Mouse (Mus musculus) hindlimb bud, embryonic 11.5 days (tissue): ENCODE measurements around the gene Nxt1.
A peak's percentile ranks its signal among the peaks of the same experiment; 100 is the strongest.

Experiments
- DNase-seq: peaks from one replicate; pipeline ENCODE4 v3.0.0-alpha.2; 2012; ENCODE audit warnings: low read depth, low spot score; ENCODE audit errors: extremely low spot score

Nxt1 gene

DNA sequence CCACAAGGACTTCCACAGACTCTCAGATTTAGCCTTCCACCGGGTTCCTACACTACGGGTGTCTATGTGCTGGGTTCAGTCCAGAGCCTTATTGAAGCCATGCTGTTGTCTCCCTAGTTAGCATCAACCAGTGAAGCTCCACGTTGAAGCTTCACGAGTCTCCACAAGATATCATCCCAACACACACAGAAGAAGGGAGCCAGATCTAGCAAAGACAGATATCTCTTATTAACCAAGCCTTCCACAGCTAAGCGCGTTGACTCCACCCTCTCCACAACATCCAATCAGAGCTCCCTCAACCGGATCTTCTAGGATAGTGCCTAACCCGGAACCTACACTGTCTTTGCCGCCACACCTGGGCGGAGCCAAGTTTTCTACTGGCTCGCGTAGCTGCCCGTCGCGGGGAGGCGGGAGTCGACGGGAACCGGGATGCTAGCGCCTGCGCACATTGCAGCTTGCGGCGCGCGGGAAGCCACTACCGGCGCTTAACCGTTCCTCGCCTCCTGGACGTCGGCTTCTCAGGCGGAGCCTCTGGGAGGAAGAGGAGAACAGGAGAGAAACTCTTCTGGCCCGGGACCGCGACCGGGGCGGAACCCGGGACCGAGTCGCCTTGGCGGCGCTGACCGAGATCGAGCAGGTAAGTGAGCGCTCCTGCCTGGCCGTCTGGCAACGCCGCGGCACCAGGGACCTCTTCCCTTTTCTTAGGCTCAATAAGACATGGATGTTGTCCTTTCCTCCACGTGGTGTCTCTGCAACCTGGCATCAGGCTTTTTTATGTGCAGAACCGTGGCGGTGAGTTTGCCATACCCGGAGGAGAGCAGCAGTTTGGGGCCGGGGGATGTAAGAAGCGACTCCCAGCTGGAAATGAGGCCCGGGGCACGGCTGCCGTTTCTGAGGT lies at the start of gene Nxt1:
TSS of gene Nxt1 (plus strand) at position 403 of the 898 bp plus-strand sequence.
- peak; percentile 83 for DNase-seq

DNA sequence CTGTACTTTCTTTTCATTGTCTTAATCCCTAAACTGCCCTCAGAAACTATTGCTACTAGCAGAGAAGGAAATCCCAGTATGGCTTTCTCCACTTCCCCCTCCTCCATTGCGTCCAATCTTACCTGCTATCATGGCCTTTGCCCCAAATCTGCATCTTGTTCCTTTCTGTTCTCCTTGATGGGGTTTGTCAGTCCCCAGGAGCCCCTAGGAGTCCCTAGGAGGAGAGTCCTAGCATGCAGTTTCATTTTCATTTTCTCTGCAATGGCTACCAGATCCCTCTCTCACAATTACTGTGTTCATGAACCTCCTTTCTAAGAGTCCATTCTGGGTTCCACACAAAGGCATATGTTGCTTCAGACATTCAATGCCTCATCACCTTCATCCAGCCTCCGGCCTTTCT lies 49.3 kb upstream of the Nxt1 start:
- DNase-seq = no peak

DNA sequence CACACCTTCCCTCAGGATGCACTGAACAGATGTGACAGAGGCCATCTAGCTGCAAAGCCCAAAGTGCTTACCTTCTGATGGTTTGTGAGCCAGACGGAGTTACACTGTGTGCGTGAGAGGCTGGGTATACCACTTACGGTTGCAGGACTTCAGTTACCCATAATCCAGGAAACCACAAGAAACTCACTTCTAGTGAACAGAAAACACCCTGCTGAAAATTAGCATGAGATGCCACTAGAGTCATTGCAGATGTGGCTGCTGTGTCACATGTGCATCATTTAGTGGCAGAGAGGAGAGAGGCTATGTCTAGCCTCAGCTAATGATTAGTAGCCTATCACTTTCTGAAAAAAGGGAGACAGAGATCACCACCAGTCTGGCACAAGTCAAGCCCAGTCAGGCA lies 47.9 kb upstream of the Nxt1 start:
- DNase-seq = no peak

DNA sequence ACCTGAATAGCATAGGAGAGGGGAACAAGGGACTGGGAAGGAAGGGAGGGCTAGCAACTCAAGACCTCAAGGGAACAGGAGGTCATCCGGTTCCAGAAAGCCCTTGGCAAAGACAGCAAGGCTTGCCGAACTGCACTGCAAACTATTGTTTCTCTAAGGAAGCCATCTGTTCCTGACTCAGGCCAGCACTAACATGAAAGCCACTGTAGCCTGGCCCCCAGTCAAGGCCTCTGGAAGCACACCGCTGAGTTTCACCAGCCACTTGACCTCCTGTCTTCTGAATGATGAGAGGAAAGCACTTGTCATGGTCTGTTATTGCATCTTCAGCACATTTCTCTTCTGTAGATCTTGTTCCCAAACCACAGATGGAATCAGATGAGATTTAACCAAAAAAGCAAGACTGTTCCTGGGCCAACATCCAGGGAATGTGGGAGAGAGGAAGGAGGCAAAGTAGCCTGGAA lies 45.4 kb upstream of the Nxt1 start:
- no peak for DNase-seq

DNA sequence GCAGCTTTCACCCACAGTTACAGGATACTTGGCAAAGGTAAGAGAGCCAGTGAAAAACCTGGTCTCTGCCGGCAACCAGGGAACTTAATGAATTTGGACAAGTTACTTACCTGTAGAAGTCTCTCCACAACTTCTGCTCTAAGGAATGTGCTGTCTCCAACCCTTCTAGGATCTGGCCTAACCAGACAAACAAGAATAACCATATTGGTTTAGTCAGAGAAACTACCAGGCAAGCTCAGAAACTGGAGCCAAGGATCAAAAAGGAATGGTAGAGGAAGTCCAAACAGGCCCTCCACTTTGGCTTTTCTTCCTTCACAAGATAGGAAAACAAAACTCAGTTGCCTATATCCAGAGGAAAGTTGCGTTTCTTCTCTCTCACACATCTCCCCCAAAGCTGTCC lies 41.4 kb upstream of the Nxt1 start:
- DNase-seq = no peak

DNA sequence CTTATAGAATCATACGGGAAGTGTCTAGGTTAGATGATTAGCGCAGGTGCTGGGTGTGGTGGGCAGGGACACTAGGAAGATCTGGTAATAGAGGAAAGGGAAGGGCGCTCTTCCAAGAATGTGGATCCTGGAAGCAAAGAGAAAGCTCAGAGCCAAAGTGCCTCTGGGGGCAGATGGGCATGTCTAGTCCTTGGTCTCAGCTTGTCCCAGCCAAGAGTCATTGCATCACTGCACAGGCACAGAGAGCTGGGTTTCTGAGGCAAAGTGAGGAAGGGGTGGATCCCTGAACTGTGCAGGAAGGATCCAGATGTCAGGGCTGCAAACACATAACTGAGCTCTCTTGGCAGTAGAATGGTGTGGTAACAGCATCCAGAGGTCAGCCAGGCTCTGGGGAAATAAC lies 40.8 kb upstream of the Nxt1 start:
- DNase-seq = no peak

DNA sequence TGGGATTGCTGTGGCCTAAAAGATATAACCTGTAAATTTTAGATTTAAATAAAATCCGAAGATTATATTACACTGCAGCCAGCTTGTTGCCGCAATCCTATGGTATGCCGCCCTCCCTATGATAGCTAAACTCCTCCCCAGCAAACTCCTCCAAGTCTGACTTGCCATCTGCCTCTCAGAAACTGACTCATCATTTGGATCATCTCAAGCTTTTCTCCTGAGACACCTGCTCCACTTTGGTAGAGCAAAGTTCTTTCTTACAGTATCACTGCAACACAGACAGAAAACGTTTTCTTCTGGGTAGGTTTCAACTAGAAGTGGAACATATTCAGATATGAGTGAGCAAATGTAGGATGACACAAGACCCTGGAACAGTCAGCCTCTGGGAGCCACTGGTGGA lies 37.9 kb upstream of the Nxt1 start:
- DNase-seq = no peak

DNA sequence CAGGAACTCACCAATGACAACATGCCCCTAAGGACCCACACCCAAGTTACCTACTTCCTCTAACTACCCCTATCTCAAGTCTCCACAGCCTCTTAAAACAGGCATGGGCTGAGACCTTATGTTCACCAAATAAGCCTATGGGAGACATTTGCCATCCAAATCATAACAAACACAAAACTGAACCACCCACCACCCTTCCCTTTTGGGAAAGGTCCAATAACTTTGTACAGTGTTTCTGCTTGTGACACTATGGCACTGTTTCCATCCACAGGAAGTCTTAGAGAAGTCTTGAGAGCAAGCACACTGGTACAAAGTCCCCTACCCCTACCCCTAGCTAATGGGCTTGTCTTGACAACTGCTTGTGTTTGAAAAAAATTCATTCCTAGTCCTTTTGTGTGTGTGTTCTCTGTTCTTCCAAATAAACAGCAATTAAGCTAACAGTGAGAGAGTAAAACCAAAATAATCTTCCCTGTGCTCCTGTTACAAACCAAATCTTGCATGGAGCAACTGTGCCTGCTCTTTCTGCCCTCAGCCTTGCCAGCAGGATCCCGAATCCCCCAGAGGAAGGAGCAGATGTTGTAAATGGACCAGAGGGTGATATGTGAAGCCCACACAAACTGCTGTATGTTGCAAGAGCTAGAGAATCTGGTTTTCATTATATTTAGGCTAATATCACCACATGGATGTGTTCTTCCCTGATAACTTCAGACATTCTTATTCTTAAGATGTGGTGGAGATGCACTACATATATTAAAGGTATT lies 29.6 kb upstream of the Nxt1 start:
- no peak for DNase-seq

DNA sequence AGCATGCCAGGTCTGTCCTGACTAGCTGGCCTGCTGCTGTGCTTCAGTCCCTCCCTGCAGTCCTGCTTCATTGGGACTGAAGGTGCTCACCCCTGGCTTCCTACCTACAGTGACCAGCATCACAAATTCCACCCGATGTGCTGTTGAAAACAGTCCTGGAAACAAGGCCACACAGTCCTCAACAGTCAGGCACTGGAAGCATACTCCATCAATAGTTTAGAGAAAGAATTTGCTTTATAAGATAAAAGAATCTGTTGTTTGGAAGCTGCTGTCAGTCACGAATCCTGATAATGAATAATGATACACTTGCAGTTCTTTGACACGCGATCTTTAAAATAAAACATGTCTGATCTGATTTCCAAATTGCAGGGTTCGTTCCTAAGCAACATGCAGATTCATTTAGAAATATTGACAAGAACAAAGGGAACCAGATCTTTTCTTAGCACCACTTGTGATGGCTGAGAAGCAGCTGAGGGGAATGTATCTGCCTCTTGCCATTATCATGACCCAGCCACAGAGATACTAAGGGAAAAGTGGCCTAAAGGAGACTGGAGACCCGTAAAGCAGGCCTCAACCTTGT lies 27.9 kb upstream of the Nxt1 start:
- DNase-seq = no peak

DNA sequence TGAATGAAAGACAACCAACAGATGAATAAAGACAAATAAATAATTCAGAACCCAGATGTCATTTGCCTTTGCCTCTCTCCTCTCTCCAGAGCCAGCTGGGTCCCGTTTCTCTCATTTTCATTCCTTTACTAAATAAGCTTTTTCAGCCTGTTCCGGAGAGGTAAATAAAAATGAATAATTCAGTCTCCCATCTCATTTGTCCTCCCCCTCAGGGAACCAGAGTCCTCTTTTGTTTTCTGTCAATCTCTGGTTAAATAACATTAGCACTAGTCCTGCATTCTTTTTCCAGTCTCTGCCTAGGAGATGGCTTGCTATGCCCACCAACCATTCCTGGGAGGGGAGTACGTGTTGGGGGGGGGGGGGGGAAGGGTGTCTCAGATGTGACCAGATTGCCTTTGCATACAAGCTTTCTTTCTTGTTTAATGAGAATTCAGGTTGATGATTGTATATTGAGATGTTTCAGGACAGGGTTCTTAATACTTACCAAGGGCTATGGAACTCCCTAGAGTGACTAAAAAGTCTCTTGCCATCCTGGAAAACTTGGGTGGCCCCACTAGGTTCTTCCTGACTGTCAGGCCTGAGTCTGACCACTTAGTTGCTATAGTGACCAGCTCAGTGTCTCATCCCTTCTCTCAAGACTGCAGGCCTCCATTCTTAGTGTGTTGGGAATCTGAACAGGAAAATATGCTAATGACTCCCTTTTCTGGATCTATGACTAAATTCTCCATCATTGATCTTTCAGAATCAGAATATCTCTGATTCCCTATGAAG lies 21.6 kb upstream of the Nxt1 start:
- no peak for DNase-seq

DNA sequence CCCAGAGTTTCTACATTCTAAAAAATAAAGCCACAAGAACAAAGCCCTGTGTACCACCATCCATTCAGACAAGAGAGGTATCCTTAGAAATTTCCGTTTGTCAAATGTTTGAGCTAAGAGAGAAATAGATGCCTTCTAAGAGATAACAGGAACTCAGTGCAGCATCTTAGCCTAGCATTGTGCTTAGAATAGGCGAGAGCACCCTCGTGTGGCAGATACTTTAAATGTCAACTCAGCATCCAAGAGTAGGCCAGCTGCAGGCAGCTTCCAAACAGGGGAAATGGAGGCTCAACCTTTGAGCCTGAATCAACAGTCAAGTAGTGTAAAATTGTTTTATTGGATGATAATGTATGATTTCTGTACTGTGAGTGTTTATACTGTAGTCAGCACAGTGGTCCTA lies 17.4 kb upstream of the Nxt1 start:
- DNase-seq = no peak

DNA sequence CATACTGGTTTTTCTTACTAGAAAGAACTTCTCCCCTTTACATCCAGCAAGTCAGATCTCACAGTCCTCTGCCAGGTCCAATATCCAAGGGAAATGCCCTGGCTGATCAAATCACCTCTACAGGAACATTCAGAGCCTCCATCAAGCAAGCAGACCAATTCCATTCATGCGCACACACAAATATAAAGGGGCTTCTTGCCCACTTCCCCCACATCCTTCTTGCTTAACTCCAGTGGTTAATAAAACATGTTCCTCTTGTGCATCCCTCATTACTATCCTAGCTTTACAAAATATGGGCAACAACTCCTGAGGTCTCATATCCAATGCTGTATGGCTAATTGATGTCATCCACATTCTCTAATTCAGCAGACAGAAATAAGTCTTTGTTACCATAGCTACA lies 8.9 kb upstream of the Nxt1 start:
- no peak for DNase-seq

DNA sequence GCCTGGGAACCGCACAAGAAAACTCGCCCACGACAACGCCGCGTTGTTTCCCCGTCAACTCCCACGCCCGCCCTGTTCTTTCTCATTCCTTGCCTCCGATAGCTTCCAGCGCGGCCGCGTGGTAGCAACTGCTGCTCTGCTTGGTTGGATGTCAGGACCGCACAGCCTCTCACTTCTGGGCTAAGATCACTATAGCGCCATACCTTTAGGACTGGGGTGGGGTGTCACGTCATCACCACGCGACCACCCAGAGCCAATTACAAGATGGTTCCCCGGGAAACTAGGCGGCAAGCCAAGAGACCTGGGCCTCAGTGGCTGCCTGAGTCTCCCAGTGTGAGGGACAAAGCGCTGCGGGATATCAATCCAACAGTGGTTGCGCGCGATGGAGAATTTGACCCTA lies 5.4 kb downstream of the Nxt1 start:
- DNase-seq = no peak

DNA sequence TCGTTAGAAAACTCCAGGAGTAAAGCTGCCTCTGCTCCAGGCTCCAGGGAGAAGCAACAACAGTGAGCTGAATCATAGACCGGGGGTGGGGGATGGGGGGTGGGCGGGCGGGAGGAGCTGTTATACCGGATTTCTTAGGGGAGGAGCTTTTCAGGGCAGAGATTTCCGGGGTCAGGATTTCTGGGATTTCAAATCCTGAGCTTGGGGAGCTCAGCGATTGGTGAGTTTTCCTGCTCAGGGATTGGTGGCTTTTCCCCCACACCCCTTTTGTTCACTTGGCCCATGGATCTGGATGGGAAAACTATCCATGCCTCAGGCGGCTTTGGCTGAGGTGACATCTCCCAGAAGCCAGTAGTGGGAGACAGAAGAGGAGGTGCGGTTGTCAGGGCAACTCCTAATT lies 6.9 kb downstream of the Nxt1 start:
- no peak for DNase-seq

DNA sequence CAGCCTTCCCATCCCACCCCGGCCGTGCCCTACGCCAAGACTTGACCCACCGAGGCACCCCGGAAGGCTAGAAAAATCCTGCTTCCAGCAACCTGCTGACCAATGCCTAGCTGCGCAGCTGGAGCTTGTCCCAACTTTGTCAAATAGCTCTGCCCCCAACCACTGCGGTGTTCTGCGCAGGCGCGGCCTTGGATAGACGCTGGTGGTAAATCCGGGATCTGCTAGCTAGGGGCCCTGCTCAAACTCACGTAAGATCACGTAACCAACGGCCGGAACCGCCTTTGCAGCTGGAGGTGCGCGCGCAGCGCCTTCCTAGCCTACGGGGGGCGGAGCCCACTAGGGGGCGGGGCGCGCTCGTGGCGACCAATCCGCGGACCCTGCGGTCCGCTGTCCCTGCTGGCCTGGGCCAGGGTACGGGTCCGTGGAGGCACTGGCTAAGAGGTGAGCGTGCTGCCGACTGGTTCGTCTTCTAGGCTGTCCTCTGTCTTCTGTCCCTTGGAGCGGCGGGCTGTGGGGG lies 8.4 kb downstream of the Nxt1 start, which contains the start of gene Gzf1:
TSS of gene Gzf1 (plus strand) at position 249 of the 517 bp plus-strand sequence.
- DNase-seq = peak; percentile 88

DNA sequence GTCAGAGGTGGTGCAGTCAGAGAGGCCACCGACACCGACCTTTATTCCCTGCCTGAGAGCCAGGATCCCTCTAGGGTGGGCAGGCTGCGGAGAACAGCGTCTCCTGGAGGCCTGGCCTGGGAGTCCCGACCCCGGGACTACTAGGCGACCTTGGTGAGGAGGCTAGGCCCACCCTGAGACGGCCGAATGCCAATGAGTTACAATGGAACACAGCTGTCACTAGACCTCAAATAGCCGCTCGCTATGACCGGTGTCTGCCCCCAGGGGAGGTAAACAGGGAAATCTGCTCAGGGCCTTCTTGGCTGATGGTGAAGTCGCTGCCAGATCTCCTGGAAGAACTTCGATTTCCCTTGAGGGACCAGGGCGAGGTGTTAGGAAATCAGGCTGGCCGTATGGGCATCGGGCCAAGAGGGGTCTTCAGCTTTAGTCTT lies 9.1 kb downstream of the Nxt1 start:
- no peak for DNase-seq

DNA sequence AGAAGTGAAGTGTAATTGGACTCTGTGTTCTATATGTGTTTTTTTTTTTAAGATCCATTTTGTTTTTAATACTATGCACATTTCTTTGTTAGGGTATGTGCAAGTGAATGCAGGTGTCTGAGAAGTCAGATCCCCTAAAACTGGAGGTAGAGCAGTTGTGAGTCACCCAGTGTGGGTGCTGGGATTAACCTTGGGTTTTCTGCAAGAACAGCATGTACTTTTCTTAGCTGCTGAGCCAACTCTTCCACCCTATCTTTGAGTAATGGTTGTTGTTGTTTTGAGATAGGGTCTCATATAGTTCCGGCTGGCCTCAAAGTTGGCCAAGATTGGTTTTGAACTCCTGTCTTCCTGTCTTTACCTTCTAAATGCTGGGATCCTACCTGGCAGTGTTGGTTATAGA lies 10.6 kb downstream of the Nxt1 start:
- DNase-seq = no peak

DNA sequence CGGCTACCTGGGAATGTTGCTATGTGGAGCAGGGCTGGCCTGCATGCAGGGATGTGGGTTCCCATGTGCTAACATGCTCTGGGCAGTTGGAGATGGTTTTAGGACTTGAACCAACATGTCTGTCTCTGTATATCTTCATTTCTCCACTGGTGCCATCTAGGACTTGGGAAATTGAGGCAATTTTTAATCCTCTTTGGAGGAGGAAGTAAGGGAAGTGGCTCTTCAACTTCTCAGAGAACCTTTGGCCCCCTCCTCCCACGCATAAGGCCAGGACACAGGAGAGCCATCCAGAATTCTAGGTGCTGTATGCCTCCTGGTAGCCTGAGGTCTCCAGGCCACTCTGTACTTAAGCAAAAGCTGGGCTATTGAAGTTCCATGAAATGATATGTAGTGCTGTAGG lies 12.6 kb downstream of the Nxt1 start:
- no peak for DNase-seq

DNA sequence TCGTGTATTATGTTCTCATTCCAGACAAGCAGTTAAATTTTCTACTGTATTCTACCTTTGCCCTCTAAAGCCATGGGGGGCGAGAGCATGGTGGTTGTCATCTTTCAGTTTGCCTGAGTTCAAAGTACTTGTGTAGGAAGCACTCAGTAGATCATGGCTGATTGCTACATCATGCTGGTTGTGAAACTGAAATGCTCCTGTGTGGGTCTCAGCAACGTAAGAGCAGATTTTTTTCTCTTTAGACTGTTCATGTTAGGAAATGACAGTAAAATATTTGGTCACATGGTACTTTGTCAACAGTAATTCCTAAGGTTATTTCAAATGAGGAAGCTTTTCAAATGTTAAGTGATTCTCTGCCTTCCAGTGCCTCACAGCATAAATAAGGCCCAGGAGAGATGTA lies 13.3 kb downstream of the Nxt1 start:
- DNase-seq = no peak

DNA sequence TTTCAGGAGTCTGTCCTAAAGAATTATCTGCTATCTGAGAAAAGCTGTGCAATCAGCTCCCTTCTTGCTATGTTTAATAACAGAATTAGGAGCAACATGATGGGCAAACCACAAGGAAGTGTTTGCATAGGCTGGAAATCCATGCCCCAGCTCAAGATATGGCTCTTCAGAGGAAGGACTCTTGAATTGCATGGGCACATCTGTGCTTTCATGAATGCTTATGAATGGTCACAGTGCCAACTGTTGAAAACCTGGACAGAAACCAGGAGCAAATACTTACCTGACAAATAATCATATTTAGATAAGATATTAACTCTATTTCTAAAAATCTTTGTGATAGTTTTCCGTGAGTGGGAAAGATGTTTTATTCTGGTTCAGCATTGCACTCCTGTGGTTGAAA lies 14.5 kb downstream of the Nxt1 start:
- no peak for DNase-seq

DNA sequence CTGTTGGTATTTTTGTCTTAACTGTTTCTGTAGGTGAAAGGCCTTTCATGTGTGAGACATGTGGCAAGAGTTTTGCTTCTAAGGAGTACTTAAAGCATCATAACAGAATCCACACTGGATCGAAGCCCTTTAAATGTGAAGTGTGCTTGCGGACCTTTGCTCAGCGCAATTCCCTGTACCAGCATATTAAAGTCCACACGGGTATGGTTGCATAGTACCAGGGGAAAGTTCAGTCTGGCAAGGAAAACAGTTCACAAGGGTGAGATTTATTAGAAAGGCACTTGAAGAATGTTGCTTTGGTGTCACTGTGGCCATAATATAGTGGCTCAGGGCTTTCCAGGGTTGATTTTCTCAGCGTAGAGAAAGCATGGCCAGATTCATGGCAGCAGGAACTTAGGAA lies 15.6 kb downstream of the Nxt1 start:
- DNase-seq = no peak
